Mouse (Mus musculus) kidney, postnatal 10 days (tissue): Measurements from ENCODE around the gene Fermt3.

Source experiments
- DNase-seq: peaks from one replicate; pipeline ENCODE4 v3.0.0; 2021; ENCODE audit warnings: mixed read lengths

Gene Fermt3

DNA sequence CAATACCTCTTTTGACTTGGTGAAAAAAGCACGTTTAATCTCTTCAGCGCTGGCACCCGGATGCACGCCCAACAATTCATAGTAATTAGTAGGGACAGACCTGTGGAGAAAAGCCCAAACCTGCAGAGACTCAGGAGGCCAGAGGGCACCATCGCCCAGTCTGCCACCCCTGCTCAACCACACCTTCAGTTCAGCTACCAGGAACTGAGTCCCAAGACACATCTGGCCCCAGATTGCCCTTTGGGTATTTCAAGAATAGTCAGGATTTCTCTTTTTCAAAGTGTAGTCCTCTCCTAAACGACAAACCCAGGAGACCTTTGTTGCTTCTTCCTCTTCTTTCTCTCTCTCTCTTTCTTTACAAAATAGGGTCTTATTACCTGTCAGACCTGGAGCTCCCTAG, 28.6 kb downstream of the Fermt3 start:
- DNase-seq: no peak

DNA sequence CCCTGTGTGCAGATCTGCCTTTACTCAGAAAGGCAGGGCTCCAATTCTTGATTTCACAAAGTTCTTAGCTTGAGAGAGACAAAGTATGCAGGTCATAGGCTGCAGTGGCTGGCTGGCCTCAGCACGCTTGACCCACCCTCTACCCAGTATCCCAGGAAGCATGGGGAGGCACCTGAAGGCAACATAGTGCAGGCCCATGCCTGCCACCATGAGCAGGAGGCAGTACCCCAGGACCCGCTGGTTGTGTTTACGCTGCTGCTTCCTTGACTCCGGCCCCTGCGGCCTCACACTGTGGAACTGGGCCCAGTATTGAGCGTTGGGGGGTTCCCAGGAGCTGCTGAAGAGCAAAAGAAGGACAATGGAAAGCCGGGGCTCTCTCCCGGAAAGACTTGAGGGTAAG, 30.0 kb downstream of the Fermt3 start:
- DNase-seq: peak; percentile 12

DNA sequence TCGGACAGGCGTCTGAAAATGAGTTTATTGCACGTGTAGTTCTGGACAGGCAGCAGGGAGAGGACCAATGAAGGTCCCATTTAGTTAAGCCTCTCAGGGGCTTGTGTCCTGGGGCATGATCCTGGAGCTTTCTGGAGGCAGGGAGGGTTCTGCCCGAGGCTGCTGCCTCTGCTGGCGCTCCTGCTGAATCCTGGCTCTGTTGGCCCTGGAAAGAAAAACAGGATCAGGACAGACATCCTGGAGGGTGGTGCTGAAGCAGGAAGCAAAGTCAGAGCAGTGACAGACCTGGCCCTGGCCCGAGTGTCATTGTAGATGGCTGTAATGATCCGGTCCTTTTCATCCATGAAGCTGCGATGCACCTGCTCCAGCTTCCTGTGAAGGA, 31.4 kb downstream of the Fermt3 start:
- no peak for DNase-seq

DNA sequence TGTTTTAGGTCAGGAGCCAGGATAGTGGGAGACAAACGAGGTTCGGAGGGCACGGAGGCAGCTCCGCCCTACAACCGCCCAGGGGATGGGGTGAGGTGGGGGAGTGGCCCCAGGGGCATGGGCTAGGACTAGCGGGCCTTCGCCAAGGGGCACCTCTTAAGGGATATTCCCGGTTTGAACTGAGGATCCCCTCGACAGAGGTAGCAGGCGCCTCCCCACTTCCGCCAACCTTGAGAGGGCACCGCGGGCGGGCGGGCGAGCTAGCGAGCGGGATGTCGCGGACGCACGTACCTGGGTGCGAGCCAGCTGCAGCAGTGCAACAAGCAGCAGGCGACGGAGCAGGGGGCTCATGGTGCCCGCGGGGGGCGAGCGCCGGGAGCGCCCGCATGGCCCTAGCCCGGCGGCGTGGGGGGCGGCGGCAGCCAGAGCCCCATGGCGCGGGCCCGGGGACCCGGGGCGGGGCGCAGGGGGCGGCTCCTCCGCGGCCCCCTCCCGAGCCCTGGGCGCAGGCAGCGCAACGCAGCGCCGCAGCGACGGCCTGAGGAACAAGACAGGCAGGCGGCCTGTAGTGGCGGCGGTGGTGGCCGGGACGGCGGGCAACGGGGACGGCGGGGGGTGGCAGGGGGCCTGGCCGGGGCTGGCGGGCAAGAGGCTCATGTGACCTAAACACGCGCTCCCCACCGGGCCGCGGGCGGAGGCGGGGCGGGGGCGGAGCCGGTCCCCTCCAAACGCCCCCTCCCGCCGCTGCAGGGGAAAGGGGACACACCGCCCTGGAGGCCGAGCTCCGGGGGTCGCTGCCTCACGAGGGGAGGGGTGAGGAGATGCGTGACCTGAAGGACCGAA, 32.0 kb downstream of the Fermt3 start, which contains the start of gene Vegfb:
TSS of gene Vegfb (minus strand) at position 591 of the 843 bp plus-strand sequence.
- peak; percentile 84 for DNase-seq

DNA sequence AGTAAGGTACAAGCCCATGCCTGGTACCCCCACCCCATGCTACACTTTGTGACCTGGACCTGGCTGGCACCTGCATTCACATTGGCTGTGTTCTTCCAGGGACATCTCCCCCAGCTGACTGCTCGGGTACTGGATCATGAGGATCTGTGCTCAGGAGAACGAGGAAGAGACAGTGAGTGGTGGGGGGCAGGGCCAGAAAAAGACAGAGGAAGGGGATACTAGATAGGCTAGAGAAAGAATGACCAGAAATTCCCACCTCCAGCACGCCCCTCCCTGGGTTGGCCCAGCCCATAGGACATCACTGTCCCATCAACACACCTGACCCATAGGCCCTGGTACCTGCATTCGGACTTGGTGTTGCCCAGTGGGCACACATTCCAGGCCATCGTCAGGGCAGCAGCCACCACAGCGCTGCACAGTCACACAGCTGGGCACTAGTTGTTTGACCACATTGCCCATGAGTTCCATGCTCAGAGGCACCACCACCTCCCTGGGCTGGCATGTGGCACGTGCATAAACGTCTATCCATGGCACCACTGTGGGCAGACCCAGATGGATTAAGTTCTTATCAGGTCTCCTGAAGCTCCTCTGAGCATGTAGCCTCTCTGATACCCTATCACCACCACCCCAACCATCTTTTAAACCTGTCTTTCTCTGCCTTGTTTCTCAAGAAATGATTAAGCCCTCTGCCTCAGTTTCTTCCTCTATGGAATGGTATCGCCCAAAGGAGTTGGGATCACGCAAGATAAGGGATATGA, 33.1 kb downstream of the Fermt3 start:
- peak; percentile 16 for DNase-seq

DNA sequence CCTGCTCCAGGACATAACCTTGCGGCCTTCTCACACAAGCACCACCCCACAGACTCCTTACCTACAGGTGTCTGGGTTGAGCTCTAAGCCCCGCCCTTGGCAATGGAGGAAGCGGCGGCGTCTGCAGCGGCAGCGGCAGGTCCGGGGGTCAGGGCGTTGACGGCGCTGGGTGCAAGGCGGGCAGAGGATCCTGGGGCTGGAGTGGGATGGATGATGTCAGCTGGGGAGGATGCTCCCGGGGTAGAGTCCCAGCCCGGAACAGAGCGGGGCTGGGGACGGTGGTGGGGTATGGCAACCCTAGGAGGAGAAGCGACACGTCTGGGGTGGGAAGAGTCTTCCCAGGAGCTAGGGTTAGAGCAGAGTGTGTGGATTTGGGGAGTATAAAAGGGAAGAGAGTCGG, 34.0 kb downstream of the Fermt3 start:
- peak; percentile 30 for DNase-seq

DNA sequence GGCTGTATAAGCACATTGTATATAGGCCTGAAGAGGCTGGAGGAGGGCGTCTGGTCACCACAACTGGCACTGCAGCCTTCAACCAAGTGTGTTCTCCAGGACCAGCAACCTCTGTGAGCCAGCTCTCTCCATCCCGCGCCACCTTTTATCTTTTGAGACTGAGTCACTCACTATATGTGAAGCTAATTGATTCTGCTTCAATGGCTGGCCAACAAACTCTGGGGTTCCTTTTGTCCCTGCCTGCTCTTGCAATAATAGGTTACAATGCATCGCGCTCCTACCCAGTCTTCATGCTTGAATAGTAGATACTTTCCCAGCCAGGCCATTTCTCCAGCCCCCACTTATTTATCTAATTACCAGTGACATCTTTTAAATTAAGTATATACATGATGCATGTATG, 35.6 kb downstream of the Fermt3 start:
- DNase-seq: no peak

DNA sequence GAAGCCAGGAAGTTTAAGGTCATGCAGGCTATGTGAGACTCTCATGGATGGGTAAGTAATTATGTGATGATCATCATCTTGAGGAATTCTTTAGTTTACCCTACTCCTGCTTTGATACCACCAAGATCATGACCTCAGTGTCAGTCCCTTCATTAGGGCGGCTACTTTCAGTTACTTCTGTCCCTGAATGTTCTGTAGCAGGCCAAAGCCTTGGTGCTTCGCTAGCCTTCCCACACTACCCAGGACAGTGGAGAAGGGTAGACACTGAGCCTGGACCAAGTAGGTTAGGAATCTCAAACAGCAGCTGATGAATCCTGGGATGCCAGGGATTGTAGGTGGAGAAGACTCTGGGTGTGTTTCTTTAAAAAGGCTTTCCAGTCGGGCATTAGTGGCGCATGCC, 37.8 kb downstream of the Fermt3 start:
- DNase-seq: no peak

DNA sequence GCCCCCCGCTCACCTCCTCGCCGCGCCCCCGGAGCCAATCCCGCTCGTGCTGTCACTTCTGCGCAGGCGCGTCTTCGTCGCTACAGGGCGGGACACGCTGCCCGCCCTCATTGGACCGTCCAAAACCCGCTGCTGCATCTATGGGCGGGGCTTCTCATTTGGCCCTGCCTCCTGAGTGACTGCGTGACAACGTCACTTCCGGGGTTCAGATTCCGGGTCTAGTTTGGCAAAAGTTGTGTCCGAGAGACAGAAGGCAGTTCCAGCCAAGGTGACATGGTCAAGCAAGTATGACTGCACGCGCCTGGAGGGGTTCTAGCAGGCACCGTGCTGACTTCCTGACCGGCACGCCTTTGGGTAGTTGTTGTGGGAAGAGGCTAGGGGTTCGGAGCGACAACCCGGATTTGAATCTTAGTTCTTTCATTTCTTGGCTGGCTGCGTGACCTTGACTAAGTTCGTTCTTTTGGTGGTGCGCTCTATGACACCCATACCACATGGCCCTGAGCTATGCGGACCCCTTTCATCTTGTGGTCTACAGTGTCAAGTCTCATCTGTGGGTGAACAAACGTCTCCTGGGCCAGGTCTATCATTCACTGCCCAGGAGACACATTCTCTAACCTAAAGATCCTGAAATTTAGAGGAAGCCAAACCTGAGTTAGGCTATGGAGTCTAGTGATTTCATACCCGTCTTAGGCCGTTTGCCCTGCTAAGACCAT, 38.7 kb downstream of the Fermt3 start, which contains the start of gene Fkbp2:
TSS of gene Fkbp2 (minus strand) at position 121 of the 713 bp plus-strand sequence.
- DNase-seq: peak; percentile 99

DNA sequence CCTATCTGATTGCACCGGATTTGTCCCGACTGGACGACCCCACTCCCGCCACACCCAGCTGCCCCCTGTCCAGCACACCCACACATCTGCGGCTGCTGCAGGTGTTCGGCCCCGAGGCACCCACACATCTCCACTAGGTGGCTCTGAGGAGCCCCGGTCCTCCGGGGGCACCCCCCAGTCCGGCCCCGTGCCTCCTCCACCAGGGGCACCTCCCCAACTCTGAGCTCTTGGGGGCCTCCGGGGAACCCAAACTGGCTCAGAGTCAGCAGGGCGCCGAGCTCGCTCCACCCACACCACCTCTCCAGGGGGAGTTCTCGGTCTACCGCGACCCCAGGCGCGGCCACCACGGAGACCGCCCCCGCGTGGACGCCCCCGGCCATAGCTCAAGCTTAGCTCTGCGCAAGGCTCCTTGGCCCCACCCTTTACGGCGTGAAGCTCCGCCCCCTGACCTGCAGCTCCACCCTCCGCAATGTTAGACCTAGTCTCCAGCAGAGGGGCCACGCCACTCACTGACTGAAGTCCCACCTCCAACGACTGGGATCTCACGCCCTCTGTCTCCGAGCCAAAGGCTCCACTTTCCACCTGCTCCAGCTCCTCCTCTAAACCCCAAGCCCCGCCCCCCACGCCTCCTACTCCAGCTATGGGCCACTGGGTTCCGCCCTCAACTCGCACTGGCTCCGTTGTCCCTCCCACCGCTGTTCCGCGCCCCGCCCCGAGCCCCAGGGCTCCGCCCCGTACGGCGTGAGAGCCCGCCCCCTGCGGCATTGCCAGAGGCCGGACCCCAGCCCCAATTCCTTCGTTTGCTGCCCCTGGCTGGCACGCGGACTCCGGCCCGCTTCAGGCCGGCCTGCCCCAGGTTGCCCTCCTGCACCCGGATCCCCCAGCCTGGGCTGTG, 39.5 kb downstream of the Fermt3 start:
- DNase-seq: peak; percentile 100

DNA sequence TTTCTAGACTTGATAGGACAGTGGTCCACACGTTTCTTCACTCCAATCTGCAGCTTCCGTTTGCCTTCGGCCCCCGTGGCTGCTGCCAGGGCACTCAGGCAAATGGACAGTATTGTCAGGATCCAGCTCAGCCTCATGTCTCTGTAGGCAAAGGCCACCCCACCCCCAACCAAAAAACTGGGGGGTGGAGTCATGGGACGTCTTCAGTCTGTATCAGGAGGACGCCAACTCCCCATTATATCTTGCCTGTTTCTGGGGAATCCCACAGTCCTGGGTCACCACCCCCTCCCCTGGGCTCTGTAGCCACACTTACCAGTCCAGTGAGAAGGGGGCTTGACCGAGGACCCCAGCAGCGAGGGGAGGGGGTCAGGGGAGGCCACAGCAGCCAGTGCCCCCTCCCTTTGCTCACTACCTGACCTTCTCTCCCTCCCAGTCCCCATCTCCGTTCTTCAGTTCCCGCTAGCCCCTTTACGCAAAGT, 40.2 kb downstream of the Fermt3 start:
- peak; percentile 62 for DNase-seq

DNA sequence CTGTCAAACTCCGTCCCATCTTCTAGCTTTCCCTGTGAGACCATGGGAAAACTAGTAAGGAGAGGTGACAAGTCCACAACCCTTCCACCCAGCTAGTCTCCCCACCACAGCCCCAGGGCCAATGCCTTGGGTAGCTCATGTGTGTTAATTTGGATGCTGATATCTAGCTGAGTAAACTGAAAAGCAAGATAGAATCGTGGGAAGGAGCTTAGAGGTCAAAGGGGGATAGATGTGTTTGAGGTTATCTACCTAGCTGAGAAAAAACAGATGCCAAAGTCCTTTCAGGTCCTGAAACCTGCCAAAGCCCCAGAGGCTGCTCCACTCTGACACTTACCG, 40.7 kb downstream of the Fermt3 start:
- DNase-seq: no peak

DNA sequence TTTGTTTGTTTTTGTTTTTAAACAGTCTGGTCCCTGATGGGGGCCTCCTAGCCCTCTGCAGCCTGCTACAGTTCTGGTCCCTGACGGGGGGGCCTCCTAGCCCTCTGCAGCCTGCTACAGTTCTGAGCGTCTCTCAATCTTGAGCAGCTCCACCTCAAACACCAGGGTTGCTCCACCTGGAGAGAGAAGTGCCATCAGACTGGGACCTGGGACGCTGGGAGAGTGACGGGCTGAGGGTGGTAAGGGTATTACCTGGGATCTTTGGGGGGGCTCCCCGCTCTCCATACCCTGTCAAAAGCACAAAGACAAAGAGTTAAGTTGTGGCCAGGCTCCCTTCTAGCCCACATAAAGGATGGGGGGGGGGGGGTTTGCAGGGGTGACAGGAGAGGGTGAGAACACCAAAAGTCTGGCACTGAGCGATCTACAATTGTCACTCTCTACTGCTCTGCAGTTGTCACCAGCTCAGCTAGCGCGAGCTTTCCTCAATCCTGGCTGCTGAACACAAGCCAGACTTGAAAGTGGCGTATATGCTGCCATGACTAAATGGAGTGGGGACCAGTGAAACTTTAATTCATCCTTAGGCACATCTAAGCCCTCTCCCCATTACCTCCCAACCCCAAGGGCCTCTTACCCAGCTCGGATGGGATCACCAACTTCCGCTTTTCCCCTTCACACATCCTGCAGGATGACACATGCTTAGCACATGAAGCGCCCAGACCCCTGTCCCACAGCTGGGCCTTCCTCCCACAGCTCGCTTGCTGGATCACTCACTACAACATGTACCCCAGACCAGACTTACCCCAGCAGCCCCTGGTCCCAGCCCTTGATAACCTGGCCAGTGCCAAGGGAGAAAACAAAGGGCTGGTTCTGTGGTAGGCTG, 41.3 kb downstream of the Fermt3 start:
- no peak for DNase-seq

DNA sequence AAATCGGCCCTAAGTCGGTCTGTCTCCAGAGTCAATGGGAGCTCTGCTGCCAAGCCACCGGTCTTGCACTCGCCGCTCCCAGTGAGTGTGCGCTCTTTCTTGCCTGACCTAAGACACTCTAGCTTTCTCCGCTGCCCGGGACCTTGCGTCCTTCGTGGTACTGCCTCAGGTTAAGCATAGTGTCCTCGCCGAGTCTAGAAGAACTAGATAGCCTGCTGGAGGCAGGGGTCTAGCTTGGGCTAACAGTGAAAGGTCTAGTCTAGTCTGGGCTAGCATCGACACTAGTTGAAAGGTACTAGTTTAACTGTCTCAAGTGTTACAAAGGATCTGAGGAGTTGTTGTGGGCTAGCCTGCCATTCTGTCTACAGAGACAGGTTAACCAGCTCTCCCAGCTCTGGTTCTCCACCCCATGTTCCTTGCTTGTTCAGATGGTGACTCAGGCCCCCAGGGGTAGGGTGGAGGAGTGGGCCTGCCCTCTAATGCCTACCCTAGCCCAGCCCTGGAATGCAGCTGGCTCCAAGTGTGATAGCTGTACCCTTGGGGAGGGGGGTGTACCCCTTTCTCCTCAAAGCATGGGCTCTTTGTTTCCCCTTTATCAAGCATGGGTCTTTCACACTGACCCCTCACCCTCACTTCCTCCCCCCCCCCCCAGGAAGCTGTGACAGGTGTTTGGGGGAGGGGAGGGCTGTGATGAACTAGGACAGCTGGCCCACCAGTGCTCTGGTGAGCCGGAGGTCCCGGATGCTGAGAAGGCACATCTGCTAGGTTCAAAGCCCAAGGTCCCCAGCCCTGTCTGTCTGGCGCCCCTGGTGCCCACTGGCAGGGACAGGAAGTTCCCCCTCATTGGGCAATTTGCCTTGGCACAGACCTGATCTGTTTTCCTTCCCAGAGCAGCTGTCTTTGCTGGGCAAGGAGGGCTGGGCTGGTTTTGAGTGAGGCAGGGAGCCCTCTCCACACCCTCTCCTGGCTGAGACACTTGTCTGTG, 43.4 kb downstream of the Fermt3 start, which contains the start of gene Plcb3:
TSS of gene Plcb3 (minus strand) at position 934 of the 985 bp plus-strand sequence.
- peak; percentile 75 for DNase-seq

DNA sequence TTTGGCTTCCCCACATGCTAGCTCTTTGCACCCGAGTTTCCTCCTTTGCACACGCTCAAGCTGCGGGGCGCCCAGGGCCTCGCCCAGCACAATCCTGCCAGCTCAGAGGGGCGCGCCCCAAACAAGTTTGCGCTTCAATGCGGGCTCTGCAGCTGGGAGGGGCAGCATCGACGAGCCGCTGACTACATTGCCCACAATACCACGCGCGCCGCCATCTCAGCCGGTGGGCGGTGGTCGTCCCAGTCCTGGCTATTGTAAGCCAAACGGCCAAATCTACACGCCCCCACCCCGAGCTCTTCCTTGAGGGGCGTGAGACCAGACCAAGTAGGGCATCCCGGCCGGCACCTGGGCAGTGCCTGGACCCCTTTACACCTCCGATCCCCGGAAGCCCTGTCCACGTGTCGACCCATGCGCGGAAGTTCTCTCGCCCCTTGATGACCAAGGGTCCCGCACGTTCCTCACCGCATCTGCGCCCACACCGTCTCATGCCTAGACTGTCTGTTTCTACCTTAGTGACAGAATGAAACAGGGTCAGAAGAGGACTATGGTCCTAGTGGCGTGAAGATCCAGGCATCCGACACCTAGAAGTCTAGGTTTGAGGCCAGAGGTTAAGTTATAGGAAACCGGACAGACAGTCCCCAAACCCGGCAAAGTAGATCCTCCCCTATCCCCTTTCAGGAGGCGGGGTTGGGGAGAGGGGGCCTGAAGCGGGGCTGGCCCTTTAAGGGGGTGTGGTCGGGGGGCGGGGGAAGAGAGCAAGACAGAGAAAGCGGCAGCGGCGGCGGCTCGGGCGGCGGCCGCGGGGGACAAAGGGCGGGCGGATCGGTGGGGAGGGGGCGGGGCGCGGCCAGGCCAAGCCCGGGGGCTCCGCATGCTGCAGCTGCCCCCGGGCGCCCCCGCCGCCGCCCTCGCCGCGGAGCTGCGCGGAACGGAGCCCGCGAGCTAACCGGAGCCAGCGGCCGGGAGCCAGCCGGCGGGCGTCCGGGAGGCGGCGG, 44.8 kb downstream of the Fermt3 start, which contains the start of gene Ppp1r14b:
TSS of gene Ppp1r14b (plus strand) at position 758 of the 995 bp plus-strand sequence.
- peak; percentile 94 for DNase-seq

DNA sequence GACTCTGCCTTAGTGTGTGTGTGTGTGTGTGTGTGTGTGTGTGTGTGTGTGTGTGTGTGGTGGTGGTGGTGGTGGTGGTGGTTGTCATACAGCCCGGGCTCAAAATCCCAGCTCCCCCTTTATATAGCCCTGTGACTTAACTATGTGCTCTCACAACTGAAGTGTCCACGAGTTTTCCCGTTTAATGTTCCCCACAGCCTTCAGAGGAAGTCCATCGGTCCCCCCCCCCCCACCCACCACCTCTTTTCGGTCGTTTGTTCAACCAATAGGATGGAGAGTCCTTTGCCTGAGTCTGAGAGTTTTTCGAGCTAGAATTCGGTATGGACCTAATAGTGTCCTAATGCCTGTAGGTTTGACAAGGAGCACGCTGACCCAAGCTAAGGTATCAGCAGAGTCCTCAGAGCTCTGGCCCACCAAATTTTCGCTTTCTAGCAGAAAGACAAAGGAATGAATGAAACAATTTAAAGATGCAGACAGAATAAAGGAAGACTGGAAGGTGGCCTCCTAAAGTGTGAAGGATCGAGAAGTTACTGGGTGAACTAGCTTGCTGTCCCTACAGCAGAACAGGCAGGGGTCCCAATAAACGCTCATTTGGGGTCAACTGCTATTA, 45.6 kb downstream of the Fermt3 start:
- DNase-seq: no peak

DNA sequence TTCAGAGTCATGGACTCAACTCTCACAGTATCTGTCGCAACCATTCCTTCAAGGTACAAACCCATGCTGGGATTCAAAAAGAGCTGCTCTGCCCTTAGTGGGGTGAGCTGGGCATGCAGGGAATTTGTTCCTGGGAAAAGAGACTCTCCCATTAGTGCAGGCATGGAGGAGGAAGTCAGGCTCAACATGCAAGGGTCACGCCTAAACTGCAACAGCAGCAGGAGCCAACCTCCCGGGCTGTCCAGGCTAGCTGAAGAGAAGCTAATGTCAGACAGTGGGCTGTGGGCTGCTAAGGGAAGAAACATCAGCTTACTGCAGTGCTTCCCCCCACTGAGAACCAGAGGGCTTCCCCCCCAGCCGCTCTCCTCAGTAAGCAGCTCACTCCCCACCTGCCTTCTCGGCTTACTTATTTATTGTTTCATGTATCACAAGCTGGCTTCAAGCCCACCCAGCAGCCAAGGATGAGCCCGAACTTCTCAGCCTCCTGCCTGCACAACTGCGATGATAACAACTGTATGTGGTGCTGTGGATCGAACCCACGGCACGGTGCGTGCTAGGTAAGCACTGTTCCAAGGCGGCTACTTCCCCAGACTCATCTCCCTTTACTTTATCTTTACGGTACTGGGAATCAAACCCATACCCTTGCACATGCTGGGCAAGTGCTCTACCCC, 46.9 kb downstream of the Fermt3 start:
- DNase-seq: no peak
